Mouse (Mus musculus) embryonic facial prominence, embryonic 10.5 days (tissue): Measurements from ENCODE around the gene Ranbp17. TPM values are rescaled to one million over a fixed set of nuclear protein-coding genes. Genes with fewer than 3 reads are reported as not detected.

Source experiments
- DNase-seq: peaks from one replicate; pipeline ENCODE4 v3.0.0-alpha.2; 2017; ENCODE audit warnings: low spot score
- H3K27ac ChIP-seq: fragments of 300-500 bp; sonication (generic); replicated peaks from 2 replicates; pipeline ENCODE4 v1.5.1; 2016; ENCODE audit warnings: mild to moderate bottlenecking
- H3K27me3 ChIP-seq: fragments of 300-500 bp; sonication (generic); replicated peaks from 2 replicates; pipeline ENCODE4 v1.6.1; 2016; ENCODE audit warnings: low read depth, mild to moderate bottlenecking; ENCODE audit not compliant: poor library complexity, severe bottlenecking
- H3K36me3 ChIP-seq: fragments of 300-500 bp; sonication (generic); replicated peaks from 2 replicates; pipeline ENCODE4 v1.6.1; 2016; ENCODE audit warnings: mild to moderate bottlenecking, moderate library complexity
- H3K4me1 ChIP-seq: fragments of 300-500 bp; sonication (generic); 2 replicates; pipeline ENCODE4 v1.6.1; 2016
- H3K4me3 ChIP-seq: fragments of 300-500 bp; sonication (generic); 2 replicates; pipeline ENCODE4 v1.5.1; 2016; ENCODE audit warnings: mild to moderate bottlenecking, moderate library complexity
- H3K9me3 ChIP-seq: fragments of 300-500 bp; sonication (generic); 2 replicates; pipeline ENCODE4 v1.6.1; 2016; ENCODE audit warnings: mild to moderate bottlenecking
- WGBS: fragments of 180-500 bp; shearing (Covaris S2); methylation state at CpG from one replicate; pipeline ENCODE4 v1.1.7; 2016; 5-methylcytosine and 5-hydroxymethylcytosine counted together
- polyA plus RNA-seq: library from polyadenylated mRNA; unstranded; fragments of >200 nt; fragmentation: Nextera tagmentation; extraction: Ambion mirVana; gene quantifications from 2 replicates; pipeline ENCODE4 v1.2.1, GENCODE M21; 2016

The Ranbp17 gene
- polyA plus RNA-seq, 1 experiment from 2014 or later, result 12.4 TPM

DNA sequence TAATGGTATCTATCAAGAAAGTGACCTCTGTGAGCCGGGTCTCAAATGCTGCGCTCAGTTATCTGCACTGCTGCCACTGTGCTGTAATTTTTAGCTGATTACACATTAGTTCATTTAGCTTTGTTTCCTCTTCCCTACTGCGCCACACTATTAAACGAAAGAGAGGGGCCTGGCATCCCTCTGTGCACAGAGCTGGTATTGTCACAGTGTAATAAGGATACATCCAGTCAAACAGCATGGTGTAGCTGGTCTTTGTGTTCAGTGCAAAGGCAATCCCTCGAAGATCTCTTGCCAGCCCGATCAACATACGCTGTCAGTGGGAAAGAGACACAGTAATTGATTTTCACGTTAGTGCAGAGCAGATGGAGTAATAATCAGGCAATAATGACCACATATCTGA lies 216.4 kb downstream of the Ranbp17 start:
- peaks cover 11% of the 10 kb centered on the region for H3K4me1 ChIP-seq
- no peak overlapping the region for H3K4me3 ChIP-seq
- H3K27me3 ChIP-seq, result no peaks in the 10 kb centered on the region
- H3K9me3 ChIP-seq, result no peaks in the 10 kb centered on the region
- no peaks in the 10 kb centered on the region for H3K36me3 ChIP-seq
- DNase-seq, result no peak
- WGBS, result 67% methylated on average over 8 of the region's 8 CpGs
- H3K27ac ChIP-seq, result no peak overlapping the region

- Histone ChIP-seq H3K9me3 (no peaks in the 10 kb centered on the region), H3K4me1 (peaks cover 12% of the 10 kb centered on the region), H3K36me3 (no peaks in the 10 kb centered on the region), H3K4me3 (no peak overlapping the region), H3K27me3 (no peaks in the 10 kb centered on the region), H3K27ac (no peak overlapping the region)
- DNase-seq, result no peak
- 50% methylated on average over 3 of the region's 3 CpGs for WGBS
These were observed 218.1 kb downstream of the Ranbp17 start for GRCm38 (mm10) chr11:33295422-33295821.

- Histone ChIP-seq H3K4me3 (no peak overlapping the region), H3K27me3 (no peaks in the 10 kb centered on the region), H3K9me3 (no peaks in the 10 kb centered on the region), H3K36me3 (no peaks in the 10 kb centered on the region), H3K27ac (no peak overlapping the region), H3K4me1 (peaks cover 12% of the 10 kb centered on the region)
- 71% methylated on average over 6 of the region's 6 CpGs for WGBS
- no peak for DNase-seq
These were observed 219.5 kb downstream of the Ranbp17 start for GRCm38 (mm10) chr11:33294063-33294462.

DNA sequence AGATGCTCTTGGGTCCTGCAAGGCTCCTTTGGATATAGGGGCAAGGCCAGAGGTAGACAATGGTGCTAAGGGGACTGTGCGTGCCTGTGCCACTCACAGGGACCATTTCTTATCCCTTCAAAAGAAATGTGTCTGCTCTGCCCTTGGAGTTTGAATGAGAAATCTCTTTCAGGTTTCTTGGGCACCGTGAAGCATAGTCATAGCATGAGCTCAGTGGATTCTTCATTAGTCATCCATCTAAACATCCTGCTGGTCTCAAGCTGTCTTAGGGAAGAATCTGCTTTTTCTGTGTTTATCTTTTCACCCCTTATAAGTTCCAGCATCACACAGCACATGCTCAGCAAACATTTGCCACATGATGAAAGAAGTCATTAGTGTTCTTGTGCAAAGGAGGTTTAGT lies 235.0 kb downstream of the Ranbp17 start:
- DNase-seq, result no peak
- no peaks in the 10 kb centered on the region for H3K27me3 ChIP-seq
- no peak overlapping the region for H3K4me3 ChIP-seq
- WGBS, result 91% methylated on average over 2 of the region's 2 CpGs
- no peaks in the 10 kb centered on the region for H3K9me3 ChIP-seq
- H3K4me1 ChIP-seq, result peaks cover 6% of the 10 kb centered on the region
- no peak overlapping the region for H3K27ac ChIP-seq
- H3K36me3 ChIP-seq, result peaks cover 7% of the 10 kb centered on the region

GRCm38 (mm10) chr11:33276637-33277036 lies 236.9 kb downstream of the Ranbp17 start, which contains the start of gene Gm12117:
Gm12117 (minus strand) TSS chr11:33276737.
- DNase-seq, result no peak
- 93% methylated on average over 3 of the region's 3 CpGs for WGBS

DNA sequence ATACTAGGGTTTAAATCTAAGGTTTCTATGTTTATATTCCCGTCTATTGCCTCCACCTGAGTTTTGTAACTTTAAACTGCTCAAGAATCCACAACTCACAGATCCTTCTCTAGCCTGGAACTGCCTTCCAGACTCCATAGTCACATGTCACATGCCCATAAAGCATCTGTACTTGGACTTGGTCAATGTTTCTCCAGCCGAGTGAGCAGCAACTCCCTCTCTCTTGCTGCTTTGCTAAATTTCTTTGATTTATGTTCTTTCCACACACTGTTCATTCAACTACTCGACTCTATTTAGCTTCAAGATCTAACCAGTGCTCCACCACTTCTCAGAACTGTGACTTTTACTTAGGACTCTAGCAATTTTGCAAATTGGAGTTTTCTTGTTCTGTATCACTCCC lies 238.7 kb downstream of the Ranbp17 start:
- H3K4me3 ChIP-seq, result no peak overlapping the region
- 79% methylated on average over 3 of the region's 3 CpGs for WGBS

More at GRCm38 (mm10) chr11:33276637-33277036, 236.9 kb downstream of the Ranbp17 start, which contains the start of gene Gm12117:
- Histone ChIP-seq H3K4me3 (no peak within 1 kb of the TSS), H3K27ac (no peak within 1 kb of the TSS), H3K27me3 (no peaks in the 10 kb centered on the region), H3K9me3 (no peaks in the 10 kb centered on the region), H3K4me1 (peaks cover 6% of the 10 kb centered on the region), H3K36me3 (peaks cover 7% of the 10 kb centered on the region)

GRCm38 (mm10) chr11:33274294-33274693 lies 239.3 kb downstream of the Ranbp17 start:
- H3K9me3 ChIP-seq, result no peaks in the 10 kb centered on the region
- WGBS, result 86% methylated on average over 1 of the region's 1 CpGs

More for the DNA sequence above, 238.7 kb downstream of the Ranbp17 start:
- no peak for DNase-seq
- Histone ChIP-seq H3K4me1 (no peaks in the 10 kb centered on the region), H3K9me3 (no peaks in the 10 kb centered on the region), H3K36me3 (peaks cover 7% of the 10 kb centered on the region), H3K27me3 (no peaks in the 10 kb centered on the region), H3K27ac (no peak overlapping the region)

GRCm38 (mm10) chr11:33240295-33240694 lies 273.3 kb downstream of the Ranbp17 start:
- no peak overlapping the region for H3K27ac ChIP-seq
- H3K36me3 ChIP-seq, result no peaks in the 10 kb centered on the region
- H3K4me1 ChIP-seq, result no peaks in the 10 kb centered on the region
- H3K9me3 ChIP-seq, result no peaks in the 10 kb centered on the region
- no peak overlapping the region for H3K4me3 ChIP-seq
- no peaks in the 10 kb centered on the region for H3K27me3 ChIP-seq
- no peak for DNase-seq
- 70% methylated on average over 3 of the region's 3 CpGs for WGBS

More at GRCm38 (mm10) chr11:33274294-33274693, 239.3 kb downstream of the Ranbp17 start:
- Histone ChIP-seq H3K27me3 (no peaks in the 10 kb centered on the region), H3K4me1 (no peaks in the 10 kb centered on the region), H3K27ac (no peak overlapping the region), H3K4me3 (no peak overlapping the region), H3K36me3 (peaks cover 7% of the 10 kb centered on the region)
- no peak for DNase-seq

- Histone ChIP-seq H3K27me3 (no peaks in the 10 kb centered on the region), H3K4me3 (no peak overlapping the region), H3K27ac (no peak overlapping the region), H3K9me3 (no peaks in the 10 kb centered on the region), H3K36me3 (no peaks in the 10 kb centered on the region), H3K4me1 (0 out of 2 replicates have a peak, but pooled peaks cover 3% of the 10 kb centered on the region)
- DNase-seq, result no peak
- 66% methylated on average over 3 of the region's 3 CpGs for WGBS
These were observed 279.4 kb downstream of the Ranbp17 start for GRCm38 (mm10) chr11:33234134-33234533.

GRCm38 (mm10) chr11:33232056-33232455 lies 281.5 kb downstream of the Ranbp17 start:
- no peak overlapping the region for H3K27ac ChIP-seq
- H3K36me3 ChIP-seq, result no peaks in the 10 kb centered on the region
- H3K4me3 ChIP-seq, result no peak overlapping the region
- H3K9me3 ChIP-seq, result no peaks in the 10 kb centered on the region
- no peak for DNase-seq
- H3K4me1 ChIP-seq, result 0 out of 2 replicates have a peak, but pooled peaks cover 3% of the 10 kb centered on the region
- H3K27me3 ChIP-seq, result no peaks in the 10 kb centered on the region
- WGBS, result 69% methylated on average over 5 of the region's 5 CpGs

- Histone ChIP-seq H3K27me3 (no peaks in the 10 kb centered on the region), H3K36me3 (no peaks in the 10 kb centered on the region), H3K4me1 (peaks cover 20% of the 10 kb centered on the region), H3K4me3 (no peak overlapping the region), H3K9me3 (no peaks in the 10 kb centered on the region), H3K27ac (no peak overlapping the region)
- DNase-seq, result no peak
- whole genome bisulfite sequencing, result 96% methylated on average over 2 of the region's 2 CpGs
These were observed 285.4 kb downstream of the Ranbp17 start for GRCm38 (mm10) chr11:33228186-33228585.

DNA sequence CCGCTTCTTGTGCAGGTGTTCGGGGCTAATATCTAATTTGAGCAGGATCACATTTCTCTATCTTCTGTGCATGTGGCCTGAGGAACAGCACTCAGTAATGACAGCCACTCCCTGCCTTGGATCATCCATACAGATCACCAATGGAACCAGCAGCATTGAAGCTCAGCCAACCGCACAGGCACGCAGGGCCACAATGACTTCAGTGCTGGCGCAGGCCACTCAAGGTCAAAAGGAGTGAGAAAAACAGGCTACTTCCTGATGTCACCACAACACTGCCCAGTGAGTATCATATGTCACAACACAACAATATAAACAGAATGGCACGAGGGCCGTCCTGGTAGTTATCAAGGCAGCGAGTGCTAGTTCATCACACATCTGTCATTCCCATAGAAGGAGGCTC lies 287.0 kb downstream of the Ranbp17 start:
- Histone ChIP-seq H3K27me3 (no peaks in the 10 kb centered on the region), H3K36me3 (no peaks in the 10 kb centered on the region), H3K9me3 (no peaks in the 10 kb centered on the region), H3K4me1 (peaks cover 31% of the 10 kb centered on the region), H3K27ac (no peak overlapping the region), H3K4me3 (no peak overlapping the region)
- DNase-seq, result no peak
- WGBS, result 70% methylated on average over 8 of the region's 8 CpGs

GRCm38 (mm10) chr11:33221566-33222365 lies 291.8 kb downstream of the Ranbp17 start:
- 52% methylated on average over 11 of the region's 11 CpGs for WGBS
- no peaks in the 10 kb centered on the region for H3K36me3 ChIP-seq

More at GRCm38 (mm10) chr11:33221566-33222365, 291.8 kb downstream of the Ranbp17 start:
- Histone ChIP-seq H3K27ac (no peak overlapping the region), H3K4me1 (peaks cover 32% of the 10 kb centered on the region), H3K4me3 (no peak overlapping the region), H3K27me3 (no peaks in the 10 kb centered on the region), H3K9me3 (no peaks in the 10 kb centered on the region)
- DNase-seq, result no peak
